Mouse (Mus musculus) G1E (cell line): ENCODE results near the gene Fam43a.

Source experiments
- CTCF ChIP-seq: IDR thresholded peaks from 2 replicates; pipeline ENCODE4 v1.5.1; 2012; ENCODE audit warnings: low read depth, low read length, inconsistent platforms, mixed read lengths
- GATA1 ChIP-seq: IDR thresholded peaks from 2 replicates; pipeline ENCODE4 v1.6.1; 2012; ENCODE audit warnings: borderline replicate concordance, low read length, inconsistent platforms, mixed read lengths
- GATA2 ChIP-seq: IDR thresholded peaks from 2 replicates; pipeline ENCODE4 v1.6.1; 2012; ENCODE audit warnings: low read depth, low read length, inconsistent platforms, borderline replicate concordance
- POLR2AphosphoS5 ChIP-seq: IDR thresholded peaks from 2 replicates; pipeline ENCODE4 v1.6.1; 2012; ENCODE audit warnings: low read depth, low read length, inconsistent platforms; ENCODE audit not compliant: insufficient replicate concordance
- TAL1 ChIP-seq: conservative IDR thresholded peaks from 2 replicates; pipeline ENCODE4 v1.6.1; 2012; ENCODE audit warnings: low read depth, low read length, inconsistent platforms, mixed read lengths

DNA sequence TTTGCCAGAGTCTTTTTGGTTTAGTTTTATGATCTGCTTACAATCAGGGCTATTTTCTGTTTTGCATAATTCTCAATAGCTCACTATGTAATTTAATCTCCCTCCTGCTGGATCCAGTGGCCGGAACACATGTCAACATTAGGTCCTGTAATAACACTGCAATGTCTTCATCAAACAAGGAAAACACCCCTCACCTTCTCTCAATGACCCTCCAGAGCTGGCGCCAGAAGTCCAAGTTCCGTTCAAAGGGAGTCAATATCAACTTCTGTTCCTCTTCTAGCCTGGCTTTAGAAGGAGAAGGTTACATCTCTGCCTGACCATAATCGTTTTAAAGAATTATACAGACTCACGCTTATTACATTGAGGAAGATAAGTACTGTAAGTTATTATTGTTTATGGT is 18.8 kb upstream of the Fam43a start:
- TF ChIP-seq TAL1 (no peak), CTCF (no peak), POLR2AphosphoS5 (no peak), GATA1 (no peak), GATA2 (no peak)
